Mouse (Mus musculus): ENCODE measurements around the gene Ccdc158.

Gene Ccdc158

DNA sequence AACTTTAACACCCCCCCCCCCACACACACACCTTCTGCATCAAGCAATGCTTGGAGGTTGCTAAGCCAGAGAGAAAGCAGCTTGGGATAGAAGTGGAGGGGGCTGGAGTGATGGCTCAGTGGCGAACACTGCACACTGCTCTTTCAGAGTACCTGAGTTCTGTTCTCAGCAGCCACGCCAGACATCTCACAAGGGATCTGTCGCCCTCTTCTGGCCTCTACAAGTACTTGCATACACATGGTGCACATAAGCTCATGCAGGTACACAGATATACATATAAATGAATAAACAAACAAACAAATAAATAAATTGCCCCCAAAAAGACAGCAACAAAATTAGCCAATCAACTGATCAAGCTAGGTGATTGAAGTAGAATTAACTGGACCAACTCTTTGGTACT lies 18.7 kb upstream of the Ccdc158 start:
- H3K4me3 ChIP-seq (replicated peaks; ENCODE audit: low read length) = no peak overlapping the region
- H3K36me3 ChIP-seq (ENCODE audit: insufficient read depth, low read length) = no peaks in the 10 kb centered on the region
- H3K27me3 ChIP-seq (ENCODE audit: insufficient read depth, low read length) = no peaks in the 10 kb centered on the region
- H3K9me3 ChIP-seq (ENCODE audit: low read length) = no peaks in the 10 kb centered on the region
- H3K4me1 ChIP-seq (replicated peaks; ENCODE audit: low read depth, low read length) = peaks cover 23% of the 10 kb centered on the region
- TF ChIP-seq NANOG (IDR thresholded peaks at IDR 0.05; ENCODE audit: borderline replicate concordance, low read length) (no peak), CTCF (conservative IDR thresholded peaks at IDR 0.05; ENCODE audit: low read length) (peak; percentile 67)

DNA sequence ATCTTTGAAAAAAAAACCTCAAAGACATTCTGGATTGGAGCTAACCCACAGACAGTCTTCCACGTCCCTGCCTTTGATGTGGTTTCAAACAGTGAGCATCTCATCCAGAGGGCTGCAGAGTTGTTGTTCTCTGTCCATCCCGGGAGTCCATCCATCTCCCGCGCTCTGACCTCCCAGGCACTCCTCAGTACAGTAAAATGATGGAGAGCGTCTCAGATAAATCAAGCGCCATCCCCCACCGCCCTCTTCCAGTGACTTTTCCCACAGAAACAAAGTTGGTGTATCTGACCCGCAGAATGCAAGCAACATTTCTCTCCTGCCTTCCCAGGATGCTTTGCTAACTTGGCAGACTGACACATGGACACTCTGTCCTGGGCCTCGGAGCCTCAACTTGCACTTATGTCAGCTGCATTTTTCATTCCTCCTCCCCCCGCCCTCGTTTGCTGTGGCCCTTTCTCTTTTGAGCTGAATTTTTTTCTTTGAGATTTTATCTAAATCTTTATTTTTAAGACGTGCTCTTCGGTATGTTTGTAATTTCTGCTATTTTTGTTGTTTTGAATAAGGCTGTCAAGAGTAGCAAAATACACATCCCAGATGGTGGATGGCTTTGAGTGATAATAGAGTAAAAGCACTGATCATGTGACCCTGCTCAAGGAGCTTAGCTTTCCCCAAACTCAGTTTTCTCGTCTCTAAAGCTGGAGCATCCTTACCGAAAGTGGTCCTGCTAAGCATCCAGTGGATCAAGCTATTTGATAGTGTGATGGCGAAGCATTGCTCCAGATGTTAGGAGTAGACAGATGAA lies 17.3 kb upstream of the Ccdc158 start:
- no peaks in the 10 kb centered on the region for H3K9me3 ChIP-seq (ENCODE audit: low read length)
- TF ChIP-seq POU5F1 (IDR thresholded peaks at IDR 0.05; ENCODE audit: borderline replicate concordance, low read length) = no peak
- no peak for TF ChIP-seq NANOG (IDR thresholded peaks at IDR 0.05; ENCODE audit: borderline replicate concordance, low read length)
- TF ChIP-seq CTCF (conservative IDR thresholded peaks at IDR 0.05; ENCODE audit: low read length) = no peak
- peaks cover 16% of the 10 kb centered on the region for H3K4me1 ChIP-seq (replicated peaks; ENCODE audit: low read depth, low read length)

DNA sequence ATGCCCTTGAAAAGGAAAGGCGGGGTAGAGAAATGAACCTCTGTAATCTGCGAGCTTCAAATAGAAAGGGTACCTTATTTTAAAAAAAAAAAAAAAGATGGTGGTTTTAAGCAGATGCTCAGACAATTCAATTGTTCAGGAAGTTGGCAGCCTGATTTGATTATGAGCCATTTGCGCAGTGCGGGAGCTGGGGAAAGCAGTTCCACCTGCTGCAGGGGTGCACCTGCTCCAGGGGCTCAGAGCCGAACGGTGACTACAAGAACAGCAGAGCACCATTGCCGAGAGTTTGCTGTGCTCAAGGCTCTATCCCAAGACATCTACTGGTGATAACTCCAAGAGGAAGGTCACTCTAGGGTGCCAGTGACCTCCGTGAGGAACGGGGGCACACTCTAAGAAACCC lies 13.5 kb upstream of the Ccdc158 start:
- no peaks in the 10 kb centered on the region for H3K9me3 ChIP-seq (ENCODE audit: low read length)
- H3K4me3 ChIP-seq (replicated peaks; ENCODE audit: low read length) = no peak overlapping the region
- peaks cover 6% of the 10 kb centered on the region; the same call in 1 of the 2 replicates for H3K27me3 ChIP-seq (ENCODE audit: insufficient read depth, low read length)
- no peaks in the 10 kb centered on the region for H3K36me3 ChIP-seq (ENCODE audit: insufficient read depth, low read length)
- TF ChIP-seq NANOG (IDR thresholded peaks at IDR 0.05; ENCODE audit: borderline replicate concordance, low read length) = no peak
- no peak for TF ChIP-seq POU5F1 (IDR thresholded peaks at IDR 0.05; ENCODE audit: borderline replicate concordance, low read length)
- no peak for TF ChIP-seq CTCF (conservative IDR thresholded peaks at IDR 0.05; ENCODE audit: low read length)
- H3K4me1 ChIP-seq (replicated peaks; ENCODE audit: low read depth, low read length) = peaks cover 29% of the 10 kb centered on the region

More for the DNA sequence above, 17.3 kb upstream of the Ccdc158 start:
- no peak overlapping the region for H3K4me3 ChIP-seq (replicated peaks; ENCODE audit: low read length)
- H3K36me3 ChIP-seq (ENCODE audit: insufficient read depth, low read length) = no peaks in the 10 kb centered on the region
- H3K27me3 ChIP-seq (ENCODE audit: insufficient read depth, low read length) = peaks cover 4% of the 10 kb centered on the region; the same call in 1 of the 2 replicates

DNA sequence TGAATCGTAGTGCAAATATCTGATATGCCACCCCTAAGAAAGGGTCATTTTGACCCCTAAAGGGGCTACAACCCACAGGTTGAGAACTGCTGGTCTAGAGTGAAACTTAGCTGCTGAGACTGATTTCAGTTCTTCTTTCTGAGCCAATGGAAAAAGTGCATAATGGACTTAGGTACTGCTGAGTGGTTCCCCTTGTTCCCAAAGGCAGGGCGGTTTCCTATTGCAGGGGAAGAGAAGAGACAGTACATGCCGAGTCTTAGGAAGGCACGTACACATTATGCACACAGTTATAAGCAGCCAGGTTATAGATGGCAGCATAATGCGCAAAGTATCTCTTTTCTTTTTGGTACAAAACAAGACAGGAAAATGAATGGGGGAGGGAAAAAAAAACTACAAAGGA lies 13.1 kb upstream of the Ccdc158 start:
- TF ChIP-seq CTCF (conservative IDR thresholded peaks at IDR 0.05; ENCODE audit: low read length) = no peak
- TF ChIP-seq POU5F1 (IDR thresholded peaks at IDR 0.05; ENCODE audit: borderline replicate concordance, low read length) = no peak
- TF ChIP-seq NANOG (IDR thresholded peaks at IDR 0.05; ENCODE audit: borderline replicate concordance, low read length) = no peak
- Histone ChIP-seq H3K4me3 (replicated peaks; ENCODE audit: low read length) (no peak overlapping the region), H3K36me3 (ENCODE audit: insufficient read depth, low read length) (no peaks in the 10 kb centered on the region), H3K9me3 (ENCODE audit: low read length) (no peaks in the 10 kb centered on the region), H3K4me1 (replicated peaks; ENCODE audit: low read depth, low read length) (peaks cover 33% of the 10 kb centered on the region), H3K27me3 (ENCODE audit: insufficient read depth, low read length) (peaks cover 6% of the 10 kb centered on the region; the same call in 1 of the 2 replicates)

DNA sequence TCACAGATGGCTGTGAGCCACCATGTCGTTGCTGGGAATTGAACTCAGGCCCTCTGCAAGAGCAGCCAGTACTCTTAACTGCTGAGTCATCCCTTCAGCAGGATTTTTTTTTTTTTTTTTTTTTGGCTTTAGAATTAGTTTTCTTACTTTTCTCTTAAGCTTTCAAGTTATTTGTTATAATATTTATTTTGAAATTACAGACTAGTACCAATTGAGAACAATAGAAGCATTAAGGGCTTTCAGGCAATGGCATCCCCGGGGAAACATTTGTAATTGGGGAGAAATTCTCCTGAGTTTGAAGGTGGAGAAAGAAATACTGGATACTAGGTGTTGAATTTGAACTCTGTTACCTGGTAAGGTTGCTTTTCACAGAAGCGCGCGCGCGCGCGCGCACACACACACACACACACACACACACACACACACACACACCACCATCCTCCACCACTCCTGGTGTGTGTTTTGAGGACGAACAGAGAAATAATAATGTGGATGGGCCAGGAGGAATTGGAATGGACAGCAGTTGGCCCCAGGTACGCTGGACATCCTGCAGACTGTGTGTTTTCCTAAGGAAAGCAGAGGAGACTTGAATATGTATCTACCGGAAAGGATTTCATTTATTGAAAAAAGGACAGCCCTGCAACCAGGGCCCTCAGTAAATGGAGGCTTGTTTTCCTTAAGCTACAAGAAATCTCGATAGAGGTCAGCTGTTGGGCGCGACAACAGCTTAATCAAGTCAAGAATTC lies 9.8 kb upstream of the Ccdc158 start:
- Histone ChIP-seq H3K27me3 (ENCODE audit: insufficient read depth, low read length) (peaks cover 15% of the 10 kb centered on the region), H3K4me1 (replicated peaks; ENCODE audit: low read depth, low read length) (peaks cover 50% of the 10 kb centered on the region), H3K9me3 (ENCODE audit: low read length) (no peaks in the 10 kb centered on the region), H3K4me3 (replicated peaks; ENCODE audit: low read length) (no peak overlapping the region), H3K36me3 (ENCODE audit: insufficient read depth, low read length) (no peaks in the 10 kb centered on the region)
- no peak for TF ChIP-seq NANOG (IDR thresholded peaks at IDR 0.05; ENCODE audit: borderline replicate concordance, low read length)
- TF ChIP-seq CTCF (conservative IDR thresholded peaks at IDR 0.05; ENCODE audit: low read length) = no peak
- TF ChIP-seq POU5F1 (IDR thresholded peaks at IDR 0.05; ENCODE audit: borderline replicate concordance, low read length) = no peak

DNA sequence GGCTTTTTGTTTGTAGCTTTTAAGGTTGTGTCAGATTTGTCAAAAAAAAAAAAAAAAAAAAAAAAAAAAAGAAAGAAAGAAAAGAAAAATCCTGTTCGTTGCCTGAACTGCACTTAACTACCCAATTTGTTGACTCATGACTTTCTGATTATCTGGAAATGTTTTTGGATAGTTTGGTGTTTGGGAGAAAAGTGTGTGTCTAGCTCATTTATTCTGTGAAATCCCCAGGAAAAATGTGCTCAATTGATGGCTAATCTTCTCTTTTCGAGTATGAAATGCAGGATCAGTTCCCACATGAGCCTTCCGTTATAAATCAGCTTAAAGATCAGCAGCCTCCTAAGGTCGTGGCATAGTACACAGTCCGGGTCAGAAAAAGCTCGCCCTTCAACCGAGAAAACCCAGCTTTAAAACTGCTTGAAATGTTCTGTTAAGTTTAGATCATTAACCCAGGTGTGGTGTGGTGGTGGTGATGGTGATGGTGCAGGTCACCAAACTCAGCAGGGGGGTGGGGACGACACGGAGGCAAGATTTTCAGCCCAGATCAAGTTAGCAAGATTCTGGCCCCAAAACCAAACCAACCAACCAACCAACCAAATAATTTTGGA lies 8.9 kb upstream of the Ccdc158 start:
- H3K27me3 ChIP-seq (ENCODE audit: insufficient read depth, low read length) = peaks cover 15% of the 10 kb centered on the region
- TF ChIP-seq NANOG (IDR thresholded peaks at IDR 0.05; ENCODE audit: borderline replicate concordance, low read length) (no peak), CTCF (conservative IDR thresholded peaks at IDR 0.05; ENCODE audit: low read length) (no peak), POU5F1 (IDR thresholded peaks at IDR 0.05; ENCODE audit: borderline replicate concordance, low read length) (no peak)

DNA sequence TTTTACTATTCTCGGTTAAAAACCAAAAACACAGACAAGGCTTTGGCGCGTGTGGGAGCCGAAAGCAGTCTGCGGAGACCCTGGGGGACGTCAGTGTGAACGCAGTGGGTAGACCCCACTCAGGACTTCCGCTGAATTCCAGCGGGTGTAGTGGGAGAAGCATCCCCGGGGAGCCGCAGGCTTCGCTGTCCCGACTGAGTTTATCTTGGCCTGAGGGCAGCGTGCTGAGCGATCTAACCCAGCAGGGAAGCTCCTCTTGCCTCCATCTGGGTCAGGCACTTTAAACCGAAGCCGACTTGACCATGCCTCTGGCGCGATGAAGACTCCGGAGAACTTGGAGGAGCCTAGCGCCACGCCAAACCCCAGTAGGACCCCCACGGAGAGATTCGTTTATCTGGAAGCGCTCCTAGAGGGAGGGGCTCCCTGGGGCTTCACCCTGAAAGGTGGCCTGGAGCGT lies 8.3 kb upstream of the Ccdc158 start, which contains the start of gene Shroom3:
Gene Shroom3 (plus strand): TSS at position 85 of the 457 bp plus-strand sequence.
- Histone ChIP-seq H3K4me3 (replicated peaks; ENCODE audit: low read length) (peak within 1 kb of the TSS; percentile 79), H3K9me3 (ENCODE audit: low read length) (no peaks in the 10 kb centered on the region), H3K27me3 (ENCODE audit: insufficient read depth, low read length) (peaks cover 15% of the 10 kb centered on the region), H3K4me1 (replicated peaks; ENCODE audit: low read depth, low read length) (peaks cover 43% of the 10 kb centered on the region), H3K36me3 (ENCODE audit: insufficient read depth, low read length) (no peaks in the 10 kb centered on the region)
- TF ChIP-seq POU5F1 (IDR thresholded peaks at IDR 0.05; ENCODE audit: borderline replicate concordance, low read length) = no peak
- TF ChIP-seq NANOG (IDR thresholded peaks at IDR 0.05; ENCODE audit: borderline replicate concordance, low read length) = peak; percentile 26; the same call in 1 of the 2 replicates
- no peak for TF ChIP-seq CTCF (conservative IDR thresholded peaks at IDR 0.05; ENCODE audit: low read length)

More for the DNA sequence above, 8.9 kb upstream of the Ccdc158 start:
- Histone ChIP-seq H3K4me3 (replicated peaks; ENCODE audit: low read length) (peak overlapping the region; percentile 79), H3K36me3 (ENCODE audit: insufficient read depth, low read length) (no peaks in the 10 kb centered on the region), H3K9me3 (ENCODE audit: low read length) (no peaks in the 10 kb centered on the region), H3K4me1 (replicated peaks; ENCODE audit: low read depth, low read length) (peaks cover 48% of the 10 kb centered on the region)
